Mouse (Mus musculus) retina, postnatal 7 days (tissue): ENCODE measurements around the gene Mrpl39.

Experiments used
- DNase-seq: peaks from one replicate; pipeline ENCODE4 v3.0.0-alpha.2; 2012; ENCODE audit warnings: low read depth, low spot score

The Mrpl39 gene

DNA sequence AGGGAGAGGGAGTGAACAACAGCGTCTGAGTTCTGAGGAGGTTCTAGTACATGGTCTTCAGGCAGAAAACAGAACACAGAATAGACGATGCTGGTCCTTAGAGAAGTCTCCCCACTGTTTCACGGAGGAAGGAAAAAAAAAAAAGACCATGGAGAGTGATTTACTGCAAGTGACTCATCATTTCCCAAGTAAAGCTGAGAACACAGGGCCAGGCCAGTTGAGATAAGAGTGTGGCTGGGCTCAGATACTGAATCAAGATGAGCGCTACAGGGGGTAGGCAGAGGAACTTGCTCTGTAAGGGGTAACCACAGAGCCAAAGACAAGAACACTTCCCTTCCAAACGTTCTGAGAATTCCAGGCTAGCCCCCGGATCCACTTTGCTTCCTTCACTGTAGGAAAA is 36.8 kb downstream of the Mrpl39 start:
- DNase-seq, result no peak

- no peak for DNase-seq
These were observed 39.4 kb downstream of the Mrpl39 start for GRCm38 (mm10) chr16:84696178-84696577.

DNA sequence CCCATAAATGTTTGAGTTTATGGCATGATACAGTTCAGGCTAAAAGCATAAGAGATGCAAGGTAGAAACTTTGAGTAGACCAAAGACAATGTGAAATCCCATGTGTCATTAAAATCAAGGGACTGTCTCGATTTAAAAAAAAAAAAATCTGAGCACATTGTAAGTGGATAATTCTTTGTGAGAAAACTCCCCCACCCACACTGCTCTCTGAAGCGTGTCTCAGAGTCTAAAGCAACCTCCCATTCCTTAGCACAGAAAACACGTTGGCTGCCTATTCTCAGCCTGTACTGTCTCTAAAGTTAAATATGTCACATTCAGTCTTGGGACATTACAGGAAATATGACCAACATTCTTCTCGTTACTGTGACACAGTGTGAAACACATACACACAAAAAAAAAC is 53.6 kb downstream of the Mrpl39 start:
- DNase-seq, result no peak

- no peak for DNase-seq
These were observed 54.8 kb downstream of the Mrpl39 start for GRCm38 (mm10) chr16:84680760-84681159.

- no peak for DNase-seq
These were observed 58.2 kb downstream of the Mrpl39 start for GRCm38 (mm10) chr16:84677292-84677691.
